Mouse (Mus musculus) myocyte (in vitro differentiated cells): ENCODE data around the gene Rgs5. TPM values are rescaled to one million over a fixed set of nuclear protein-coding genes. Genes with fewer than 3 reads are reported as not detected.

Experiments used
- H3K27me3 ChIP-seq: one replicate; pipeline ENCODE4 v1.6.1; 2011; ENCODE audit not compliant: control insufficient read depth, insufficient read depth, insufficient read length
- H3K36me3 ChIP-seq: one replicate; pipeline ENCODE4 v1.6.1; 2011; ENCODE audit not compliant: control insufficient read depth, insufficient read depth
- H3K4me2 ChIP-seq: one replicate; pipeline ENCODE4 v1.6.1; 2011; ENCODE audit warnings: low read depth, control low read depth
- H3K4me3 ChIP-seq: one replicate; pipeline ENCODE4 v1.5.1; 2011; ENCODE audit warnings: mild to moderate bottlenecking, control low read depth, moderate library complexity
- H3K79me2 ChIP-seq: one replicate; pipeline ENCODE4 v1.6.1; 2011; ENCODE audit not compliant: control insufficient read depth, insufficient read depth
- H3ac ChIP-seq: one replicate; pipeline ENCODE4 v1.6.1; 2011; ENCODE audit not compliant: control insufficient read depth, insufficient read length
- CEBPB ChIP-seq: IDR thresholded peaks from 2 replicates; pipeline ENCODE4 v1.6.1; 2011; ENCODE audit warnings: mild to moderate bottlenecking, moderate library complexity; ENCODE audit not compliant: poor library complexity, insufficient read depth, severe bottlenecking
- E2F4 ChIP-seq: IDR thresholded peaks from one replicate; pipeline ENCODE4 v1.6.1; 2011; ENCODE audit warnings: mild to moderate bottlenecking, control low read depth, moderate library complexity; ENCODE audit not compliant: insufficient read depth
- MAX ChIP-seq: IDR thresholded peaks from one replicate; pipeline ENCODE4 v1.6.1; 2011; ENCODE audit warnings: low read depth, mild to moderate bottlenecking, control low read depth
- MYOD1 ChIP-seq, 3 experiments: IDR thresholded peaks; one replicate each; pipeline ENCODE4 v1.6.1; 2011; ENCODE audit warnings: control low read depth in 2 of 3, low read depth in 2 of 3, mild to moderate bottlenecking in 2 of 3, moderate library complexity in 1 of 3; ENCODE audit not compliant: insufficient read length in 2 of 3, control insufficient read depth in 1 of 3
- MYOG ChIP-seq, 3 experiments: IDR thresholded peaks; one replicate each; pipeline ENCODE4 v1.6.1; 2011; ENCODE audit warnings: control low read depth in 2 of 3, low read depth in 2 of 3, mild to moderate bottlenecking in 2 of 3; ENCODE audit not compliant: insufficient read length in 2 of 3, control insufficient read depth in 1 of 3, insufficient read depth in 1 of 3
- POLR2A ChIP-seq: IDR thresholded peaks from one replicate; pipeline ENCODE4 v1.6.1; 2011; ENCODE audit warnings: low read depth, mild to moderate bottlenecking, control low read depth, moderate library complexity; ENCODE audit not compliant: insufficient read length
- POLR2AphosphoS2 ChIP-seq: IDR thresholded peaks from one replicate; pipeline ENCODE4 v1.6.1; 2011; ENCODE audit warnings: low read depth, control low read depth; ENCODE audit not compliant: insufficient read length
- REST ChIP-seq: IDR thresholded peaks from one replicate; pipeline ENCODE4 v1.6.1; 2011; ENCODE audit warnings: mild to moderate bottlenecking, control low read depth, moderate library complexity; ENCODE audit not compliant: insufficient read depth, insufficient read length
- SRF ChIP-seq: IDR thresholded peaks from one replicate; pipeline ENCODE4 v1.6.1; 2011; ENCODE audit warnings: low read depth; ENCODE audit not compliant: control insufficient read depth, insufficient read length
- TCF12 ChIP-seq: IDR thresholded peaks from one replicate; pipeline ENCODE4 v1.6.1; 2011; ENCODE audit warnings: mild to moderate bottlenecking, control low read depth; ENCODE audit not compliant: poor library complexity, insufficient read depth, severe bottlenecking
- TCF3 ChIP-seq: IDR thresholded peaks from one replicate; pipeline ENCODE4 v1.6.1; 2011; ENCODE audit warnings: low read depth, control low read depth; ENCODE audit not compliant: insufficient read length
- USF1 ChIP-seq: IDR thresholded peaks from one replicate; pipeline ENCODE4 v1.6.1; 2011; ENCODE audit warnings: low read depth, mild to moderate bottlenecking, control low read depth, moderate library complexity
- polyA plus RNA-seq: library from polyadenylated mRNA; unstranded; fragments of >200 nt; fragmentation: generic; extraction: Trizol; gene quantifications from one replicate; pipeline ENCODE4 v1.2.1, GENCODE M21; 2012; ENCODE audit warnings: missing spikeins

Rgs5 gene
- polyA plus RNA-seq, 1 experiment = 0.01 TPM

DNA sequence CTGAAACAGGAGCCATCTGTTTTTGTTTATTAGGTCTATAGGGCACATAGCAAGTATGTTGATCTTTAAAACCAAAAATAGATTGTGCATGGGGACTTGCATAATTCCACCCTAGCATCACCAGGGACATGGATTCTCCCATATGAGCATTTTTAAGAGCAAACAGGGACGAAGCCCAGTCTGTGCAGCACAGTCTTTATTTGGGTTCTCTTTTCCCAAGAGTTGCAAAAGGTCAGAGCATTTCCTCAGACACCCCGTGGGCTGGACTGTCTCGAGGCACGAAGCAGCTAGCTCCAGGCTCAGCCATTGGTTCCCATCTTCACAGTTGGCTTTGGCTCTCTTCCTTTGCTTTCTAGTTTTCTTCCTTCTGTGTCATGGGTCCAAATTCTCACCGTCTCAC is 30.0 kb downstream of the Rgs5 start:
- no peaks in the 10 kb centered on the region for H3K36me3 ChIP-seq
- no peak overlapping the region for H3K4me3 ChIP-seq
- no peaks in the 10 kb centered on the region for H3K27me3 ChIP-seq
- no peak overlapping the region for H3K4me2 ChIP-seq
- TF ChIP-seq MYOD1 (IDR thresholded peaks at IDR 0.05; ENCODE audit: control insufficient read depth in 1 of 3, insufficient read length in 2 of 3, low read depth in 2 of 3) (no peak), CEBPB (no peak), TCF12 (no peak), POLR2A (no peak), E2F4 (no peak), USF1 (no peak), REST (no peak)
- no peaks in the 10 kb centered on the region for H3K79me2 ChIP-seq
- no peak overlapping the region for H3ac ChIP-seq

DNA sequence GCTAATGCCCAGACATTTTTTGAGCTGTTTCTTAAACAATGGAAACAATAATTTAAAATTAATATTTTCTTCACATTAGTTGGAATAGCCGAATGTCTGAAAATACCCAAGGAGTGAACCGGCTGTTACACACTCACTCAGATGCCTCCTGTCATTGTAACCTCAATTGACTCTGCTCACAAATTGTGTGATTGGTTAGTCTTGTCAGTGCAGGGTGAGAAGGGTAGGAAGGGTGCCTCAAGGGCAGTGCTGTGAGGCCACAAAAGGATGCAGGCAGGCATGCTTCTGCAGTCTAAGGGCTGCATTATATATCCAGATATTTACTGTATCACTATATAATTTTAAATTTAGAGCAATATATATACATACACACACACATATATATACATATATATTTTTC is 37.7 kb downstream of the Rgs5 start:
- no peaks in the 10 kb centered on the region for H3K36me3 ChIP-seq

GRCm38 (mm10) chr1:169693537-169693936 is 38.2 kb downstream of the Rgs5 start:
- Histone ChIP-seq H3K79me2 (no peaks in the 10 kb centered on the region), H3K4me3 (no peak overlapping the region), H3ac (no peak overlapping the region), H3K4me2 (no peak overlapping the region), H3K27me3 (no peaks in the 10 kb centered on the region), H3K36me3 (no peaks in the 10 kb centered on the region)
- TF ChIP-seq TCF3 = no peak

More for the DNA sequence above, 37.7 kb downstream of the Rgs5 start:
- Histone ChIP-seq H3K79me2 (no peaks in the 10 kb centered on the region), H3K27me3 (no peaks in the 10 kb centered on the region), H3K4me3 (no peak overlapping the region), H3ac (no peak overlapping the region), H3K4me2 (no peak overlapping the region)
- no peak for TF ChIP-seq MYOG (IDR thresholded peaks at IDR 0.05; ENCODE audit: control insufficient read depth in 1 of 3, insufficient read depth in 1 of 3, insufficient read length in 2 of 3, low read depth in 2 of 3)
- no peak for TF ChIP-seq E2F4
- TF ChIP-seq SRF = no peak
- TF ChIP-seq MAX = no peak
- TF ChIP-seq REST = no peak
- no peak for TF ChIP-seq MYOD1 (IDR thresholded peaks at IDR 0.05; ENCODE audit: control insufficient read depth in 1 of 3, insufficient read length in 2 of 3, low read depth in 2 of 3)
- TF ChIP-seq TCF12 = no peak
- no peak for TF ChIP-seq USF1
- no peak for TF ChIP-seq CEBPB
- no peak for TF ChIP-seq TCF3
- no peak for TF ChIP-seq POLR2A
- TF ChIP-seq POLR2AphosphoS2 = no peak

DNA sequence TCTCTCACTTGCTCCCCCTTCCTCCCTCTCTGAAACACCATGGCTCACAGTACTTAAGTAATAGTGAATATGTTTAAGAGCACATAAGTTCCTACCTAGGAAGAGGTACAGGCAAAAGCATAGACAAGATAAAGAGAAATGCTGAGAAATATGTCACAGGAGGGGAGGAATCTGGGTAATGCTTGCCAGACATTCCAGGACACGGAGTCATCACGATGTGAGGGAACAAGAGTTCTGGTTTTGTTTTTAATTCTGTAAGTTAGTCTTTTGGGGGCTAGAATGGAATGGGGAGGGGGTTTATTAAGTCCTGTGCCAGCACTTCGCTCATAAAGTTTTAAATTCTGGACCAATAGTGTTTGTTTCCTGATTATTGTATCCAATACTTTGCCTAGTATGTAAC is 40.1 kb downstream of the Rgs5 start:
- Histone ChIP-seq H3K79me2 (no peaks in the 10 kb centered on the region), H3K27me3 (no peaks in the 10 kb centered on the region), H3K4me3 (no peak overlapping the region), H3K36me3 (no peaks in the 10 kb centered on the region), H3K4me2 (peak overlapping the region; percentile 14), H3ac (no peak overlapping the region)
- TF ChIP-seq REST (no peak), MYOG (IDR thresholded peaks at IDR 0.05; ENCODE audit: control insufficient read depth in 1 of 3, insufficient read depth in 1 of 3, insufficient read length in 2 of 3, low read depth in 2 of 3) (no peak), SRF (no peak), TCF12 (no peak), TCF3 (no peak), POLR2A (no peak), MAX (no peak), USF1 (no peak), MYOD1 (IDR thresholded peaks at IDR 0.05; ENCODE audit: control insufficient read depth in 1 of 3, insufficient read length in 2 of 3, low read depth in 2 of 3) (no peak), POLR2AphosphoS2 (no peak), E2F4 (no peak), CEBPB (no peak)

DNA sequence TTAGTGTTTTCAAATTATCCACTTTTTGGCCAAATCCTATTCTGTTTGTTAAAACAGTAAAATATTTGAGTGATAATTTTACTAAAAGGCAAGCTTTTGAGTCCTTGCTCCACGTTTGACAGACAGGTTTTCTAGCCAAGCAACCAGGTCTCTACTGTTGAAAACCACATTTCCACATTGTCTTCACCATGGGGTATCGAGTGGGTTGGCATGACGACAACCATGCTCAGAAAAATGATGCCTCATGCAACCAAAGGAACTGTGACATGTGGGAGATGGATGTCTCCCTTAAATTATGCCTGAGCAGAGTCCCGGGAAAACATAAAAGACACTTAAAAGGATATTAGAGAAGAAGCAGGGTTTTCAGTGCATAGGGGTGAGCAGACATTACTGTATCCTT is 41.9 kb downstream of the Rgs5 start:
- Histone ChIP-seq H3K27me3 (no peaks in the 10 kb centered on the region), H3K79me2 (no peaks in the 10 kb centered on the region), H3K4me2 (no peak overlapping the region), H3K4me3 (no peak overlapping the region), H3ac (no peak overlapping the region), H3K36me3 (no peaks in the 10 kb centered on the region)
- TF ChIP-seq REST = no peak
- TF ChIP-seq E2F4 = no peak

DNA sequence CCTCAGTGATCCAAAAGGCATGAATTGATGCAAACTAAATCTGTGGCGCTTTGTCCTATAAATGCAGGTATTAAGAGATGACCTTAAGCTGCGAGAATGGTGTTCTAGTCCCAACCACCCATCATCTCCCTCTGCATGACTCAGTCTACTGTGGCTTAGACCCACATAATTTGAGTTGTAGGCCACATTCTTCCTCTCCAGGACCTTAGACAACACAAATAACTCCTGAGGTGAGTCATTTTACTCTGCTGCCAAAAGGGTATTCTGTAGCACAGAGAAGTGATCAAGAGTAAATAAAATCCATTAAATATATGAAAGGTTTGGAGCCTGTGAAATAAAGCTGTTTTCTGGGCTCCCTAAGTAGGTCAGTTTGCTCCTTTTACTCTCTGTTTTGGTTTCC is 43.9 kb downstream of the Rgs5 start:
- Histone ChIP-seq H3K79me2 (no peaks in the 10 kb centered on the region), H3K36me3 (no peaks in the 10 kb centered on the region), H3K4me3 (no peak overlapping the region), H3K27me3 (no peaks in the 10 kb centered on the region), H3ac (no peak overlapping the region), H3K4me2 (peak overlapping the region; percentile 10)
- no peak for TF ChIP-seq POLR2AphosphoS2
- no peak for TF ChIP-seq E2F4
- TF ChIP-seq POLR2A = no peak
- TF ChIP-seq TCF3 = no peak
- no peak for TF ChIP-seq CEBPB
- TF ChIP-seq MYOD1 (IDR thresholded peaks at IDR 0.05; ENCODE audit: control insufficient read depth in 1 of 3, insufficient read length in 2 of 3, low read depth in 2 of 3) = no peak
- TF ChIP-seq SRF = no peak
- TF ChIP-seq MYOG (IDR thresholded peaks at IDR 0.05; ENCODE audit: control insufficient read depth in 1 of 3, insufficient read depth in 1 of 3, insufficient read length in 2 of 3, low read depth in 2 of 3) = no peak
- no peak for TF ChIP-seq MAX
- TF ChIP-seq REST = no peak
- TF ChIP-seq TCF12 = no peak
- no peak for TF ChIP-seq USF1
